Mouse (Mus musculus): ENCODE results near the gene Omt2a. TPM values are rescaled to one million over a fixed set of nuclear protein-coding genes. Genes with fewer than 3 reads are reported as not detected.
"Not testable (repeated sequence)": the region's sequence is repeated elsewhere in the genome, so short reads cannot be mapped to it uniquely, and the experiment has no call there.

The Omt2a gene
- polyA plus RNA-seq, 1 experiment from 2014 or later, result not detected

DNA sequence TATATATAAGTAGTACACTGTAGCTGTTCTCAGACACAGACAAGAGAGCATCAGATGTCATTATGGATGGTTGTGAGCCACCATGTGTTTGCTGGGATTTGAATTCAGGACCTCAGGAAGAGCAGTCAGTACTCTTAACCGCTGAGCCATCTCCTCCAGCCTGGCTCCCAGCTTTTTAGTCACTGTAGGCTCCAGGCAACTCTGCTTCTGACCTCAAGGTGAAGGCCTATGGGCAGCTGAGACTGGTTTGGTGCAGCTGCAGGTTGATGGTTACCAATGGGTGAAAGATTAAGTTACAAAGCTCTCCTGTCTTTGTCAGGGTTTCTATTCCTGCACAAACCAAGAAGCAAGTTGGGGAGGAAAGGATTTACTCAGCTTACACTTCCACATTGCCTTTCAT lies 20.9 kb downstream of the Omt2a start:
- H3K9ac ChIP-seq (replicated peaks); ATAC-seq (replicated peaks); H3K4me1 ChIP-seq; H3K36me3 ChIP-seq; H3K4me3 ChIP-seq; H3K9me3 ChIP-seq; H3K27ac ChIP-seq (replicated peaks); H3K27me3 ChIP-seq; H3K4me2 ChIP-seq (replicated peaks): not testable (repeated sequence)
- WGBS, result 67% methylated on average over 1 of the region's 1 CpGs

DNA sequence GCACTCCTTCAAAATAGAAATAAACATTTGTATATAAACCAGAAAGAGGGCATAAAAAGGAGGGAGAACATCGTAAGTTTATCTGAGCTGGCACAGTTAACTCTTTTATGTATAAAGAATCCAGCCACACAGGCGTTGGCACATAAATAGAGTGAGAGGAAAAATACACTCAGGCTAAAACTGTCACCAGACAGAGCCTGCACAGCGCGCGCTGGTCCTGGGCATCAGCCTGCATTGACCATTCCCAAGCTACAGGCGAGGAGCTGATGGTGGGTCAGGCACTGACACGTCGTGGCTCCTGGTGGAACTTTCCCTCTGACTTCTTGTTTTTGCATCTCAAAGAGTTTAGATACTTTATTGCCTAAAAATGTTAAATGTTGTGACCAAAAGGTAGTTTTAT lies 22.1 kb downstream of the Omt2a start:
- H3K4me3 ChIP-seq; H3K9ac ChIP-seq (replicated peaks); H3K27me3 ChIP-seq; ATAC-seq (replicated peaks); H3K27ac ChIP-seq (replicated peaks); H3K4me1 ChIP-seq; H3K9me3 ChIP-seq; H3K36me3 ChIP-seq; H3K4me2 ChIP-seq (replicated peaks): not testable (repeated sequence)
- WGBS, result 92% methylated on average over 8 of the region's 8 CpGs

DNA sequence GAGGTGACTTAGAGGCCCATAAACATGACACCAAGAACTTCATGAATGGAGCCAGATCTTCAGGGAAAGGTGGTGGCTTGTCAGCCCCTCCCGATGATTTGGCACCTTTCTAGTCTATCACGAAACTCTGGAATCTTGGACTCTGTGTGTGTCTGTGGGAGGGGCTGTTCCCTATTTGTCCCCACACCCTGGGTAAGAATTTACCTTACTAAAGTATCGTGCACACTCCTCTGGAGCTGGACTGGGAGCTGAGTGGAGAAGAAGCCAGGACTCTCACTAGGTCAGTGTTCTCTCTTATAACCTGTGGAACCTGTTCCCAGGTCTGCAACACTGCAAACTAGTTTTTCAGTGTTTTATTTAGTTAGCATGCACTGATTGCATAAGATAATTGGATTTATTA lies 24.9 kb downstream of the Omt2a start, which contains the start of gene Gm10639:
Gene Gm10639 (plus strand): TSS at position 201 of the 400 bp plus-strand sequence.
- not testable (repeated sequence) for H3K4me1 ChIP-seq; H3K4me2 ChIP-seq (replicated peaks); H3K4me3 ChIP-seq; H3K27ac ChIP-seq (replicated peaks); H3K9me3 ChIP-seq; H3K9ac ChIP-seq (replicated peaks); H3K27me3 ChIP-seq; H3K36me3 ChIP-seq; ATAC-seq (replicated peaks)
- 80% methylated on average over 3 of the region's 3 CpGs for WGBS

DNA sequence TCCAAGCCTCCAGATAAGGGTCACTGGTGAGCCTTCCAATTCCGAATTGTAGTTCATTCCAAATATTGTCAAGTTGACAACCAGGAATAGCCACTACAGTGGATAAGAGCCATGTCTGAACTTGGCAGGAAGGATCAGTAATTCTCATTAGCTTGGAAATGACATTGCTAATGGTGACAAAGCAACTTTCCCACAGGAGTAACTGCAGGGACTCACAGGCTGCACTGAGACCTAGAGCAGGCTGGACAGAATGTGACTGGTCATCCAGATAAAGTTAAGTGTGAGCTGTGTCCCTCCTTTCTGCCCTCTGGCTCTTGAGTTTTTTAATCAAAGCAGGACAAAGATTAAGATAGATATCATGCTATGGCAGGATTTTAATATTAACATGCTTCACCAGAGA lies 25.5 kb downstream of the Omt2a start:
- H3K4me2 ChIP-seq (replicated peaks); H3K4me3 ChIP-seq; H3K27ac ChIP-seq (replicated peaks); H3K27me3 ChIP-seq; H3K36me3 ChIP-seq; H3K9me3 ChIP-seq; H3K9ac ChIP-seq (replicated peaks); ATAC-seq (replicated peaks); H3K4me1 ChIP-seq: not testable (repeated sequence)
- WGBS, result 75% methylated on average over 1 of the region's 1 CpGs

DNA sequence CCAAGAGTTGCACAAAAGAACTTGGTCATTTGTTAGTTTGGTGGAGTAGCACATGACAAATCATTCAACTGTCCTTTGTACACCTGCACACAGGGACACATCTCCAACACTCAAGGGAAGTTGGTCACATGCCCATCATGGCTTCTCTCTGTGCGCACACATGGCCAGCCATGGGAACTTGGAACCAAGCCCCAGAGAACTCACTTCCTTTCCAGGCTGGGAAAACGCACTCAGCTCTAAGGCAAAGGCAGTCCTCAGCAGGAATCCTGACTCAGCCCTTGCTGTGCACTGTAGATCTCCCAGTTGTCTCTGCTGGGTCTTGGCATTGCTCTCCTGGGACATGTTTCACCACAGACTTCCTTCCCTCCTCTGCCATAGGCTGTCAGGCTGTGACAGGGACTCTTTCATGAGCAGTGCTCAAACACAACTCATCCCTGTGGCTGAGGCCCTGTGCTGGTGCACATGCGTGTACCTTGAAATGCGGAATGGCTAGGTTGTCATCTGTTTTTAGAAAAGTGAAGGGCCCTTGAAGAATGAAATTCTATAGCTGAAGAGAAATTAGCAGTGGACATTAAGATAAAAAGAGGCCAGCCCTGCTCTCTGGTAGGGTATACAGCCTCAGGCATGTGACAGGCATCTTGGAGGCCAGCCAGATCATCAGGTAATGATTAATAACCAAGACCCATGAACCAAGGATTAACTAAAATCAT lies 32.4 kb downstream of the Omt2a start:
- not testable (repeated sequence) for H3K36me3 ChIP-seq; H3K27ac ChIP-seq (replicated peaks); H3K9ac ChIP-seq (replicated peaks); ATAC-seq (replicated peaks); H3K27me3 ChIP-seq; H3K4me1 ChIP-seq; H3K4me3 ChIP-seq; H3K9me3 ChIP-seq; H3K4me2 ChIP-seq (replicated peaks)
- WGBS, result 88% methylated on average over 4 of the region's 4 CpGs

DNA sequence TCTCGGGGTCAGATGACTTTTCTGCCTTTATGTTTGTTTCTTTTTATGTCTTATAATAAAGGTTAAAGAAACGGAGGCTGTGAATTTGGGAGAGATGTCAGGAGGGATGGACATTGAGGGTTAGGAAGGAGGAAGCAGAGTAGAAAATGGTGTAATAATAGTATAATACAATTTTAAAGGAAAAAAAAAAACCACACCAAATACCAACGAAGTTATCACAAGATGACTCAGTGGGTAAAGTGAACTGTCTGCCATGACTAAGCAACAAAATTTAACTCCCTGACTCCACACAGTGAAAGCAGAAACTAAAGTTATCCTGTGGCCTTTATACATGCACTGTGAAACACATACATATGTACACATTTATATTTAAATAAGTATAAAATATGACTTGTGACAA lies 43.7 kb downstream of the Omt2a start:
- H3K27me3 ChIP-seq; H3K9me3 ChIP-seq; H3K4me2 ChIP-seq (replicated peaks); H3K9ac ChIP-seq (replicated peaks); H3K4me3 ChIP-seq; H3K36me3 ChIP-seq; H3K27ac ChIP-seq (replicated peaks); H3K4me1 ChIP-seq; ATAC-seq (replicated peaks): not testable (repeated sequence)
- 89% methylated on average over 3 of the region's 3 CpGs for WGBS

Other genes with a start within 250 kb of the Omt2a start
- gene Fbxo9, start 205.7 kb downstream of the Omt2a start, polyA plus RNA-seq (2015; fragmentation: Nextera tagmentation; extraction: Ambion mirVana), result 51.4 and 54.3 TPM in 2 replicates
- gene Ick, start 205.6 kb downstream of the Omt2a start, polyA plus RNA-seq (2015; fragmentation: Nextera tagmentation; extraction: Ambion mirVana), result 37.5 and 39.8 TPM in 2 replicates
- 16.0 and 16.8 TPM in 2 replicates for gene Gsta4, start 132.0 kb downstream of the Omt2a start, polyA plus RNA-seq (2015; fragmentation: Nextera tagmentation; extraction: Ambion mirVana)
- gene Gsta1, start 84.1 kb downstream of the Omt2a start, polyA plus RNA-seq (2015; fragmentation: Nextera tagmentation; extraction: Ambion mirVana), result not detected in 2 replicates
- gene Gm3776, start 57.7 kb downstream of the Omt2a start, polyA plus RNA-seq (2015; fragmentation: Nextera tagmentation; extraction: Ambion mirVana), result not detected in 2 replicates
- not detected in 2 replicates for gene Gm10639, start 24.9 kb downstream of the Omt2a start, polyA plus RNA-seq (2015; fragmentation: Nextera tagmentation; extraction: Ambion mirVana)
- gene Omt2b, start 12.8 kb upstream of the Omt2a start, polyA plus RNA-seq (2015; fragmentation: Nextera tagmentation; extraction: Ambion mirVana), result not detected in 2 replicates
- gene Gsta2, start 41.0 kb upstream of the Omt2a start, polyA plus RNA-seq (2015; fragmentation: Nextera tagmentation; extraction: Ambion mirVana), result not detected in 2 replicates
- 1.6 and 2.5 TPM in 2 replicates for gene Dppa5a, start 53.4 kb upstream of the Omt2a start, polyA plus RNA-seq (2015; fragmentation: Nextera tagmentation; extraction: Ambion mirVana)
- gene Ooep, start 63.9 kb upstream of the Omt2a start, polyA plus RNA-seq (2015; fragmentation: Nextera tagmentation; extraction: Ambion mirVana), result 4.1 and 5.1 TPM in 2 replicates
- 0.08 and 0.10 TPM in 2 replicates for gene Ddx43, start 81.0 kb upstream of the Omt2a start, polyA plus RNA-seq (2015; fragmentation: Nextera tagmentation; extraction: Ambion mirVana)
- gene Cgas, start 128.4 kb upstream of the Omt2a start, polyA plus RNA-seq (2015; fragmentation: Nextera tagmentation; extraction: Ambion mirVana), result 0.50 TPM in 2 replicates
- gene Mto1, start 133.4 kb upstream of the Omt2a start, polyA plus RNA-seq (2015; fragmentation: Nextera tagmentation; extraction: Ambion mirVana), result 26.6 and 31.2 TPM in 2 replicates
- 0.76 and 1.7 TPM in 2 replicates for gene Gm17324, start 134.0 kb upstream of the Omt2a start, polyA plus RNA-seq (2015; fragmentation: Nextera tagmentation; extraction: Ambion mirVana)
- 3,810 and 3,862 TPM in 2 replicates for gene Eef1a1, start 174.4 kb upstream of the Omt2a start, polyA plus RNA-seq (2015; fragmentation: Nextera tagmentation; extraction: Ambion mirVana)